Mouse (Mus musculus): ENCODE measurements around the gene Stra6l.

Gene Stra6l

GRCm38 (mm10) chr4:45846263-45846662 lies 2.2 kb upstream of the Stra6l start:
- DNase-seq, result no peak

- peak; percentile 40 for DNase-seq
Measured at GRCm38 (mm10) chr4:45848825-45849156, 327 bp downstream of the Stra6l start.

- no peak for DNase-seq
Measured at GRCm38 (mm10) chr4:45849419-45849818, 955 bp downstream of the Stra6l start.

GRCm38 (mm10) chr4:45851640-45852051 lies 3.2 kb downstream of the Stra6l start:
- peak; percentile 89 for DNase-seq

GRCm38 (mm10) chr4:45853496-45854246 lies 5.2 kb downstream of the Stra6l start:
- no peak for DNase-seq

- peak; percentile 86 for DNase-seq
Measured at GRCm38 (mm10) chr4:45855803-45856424, 7.5 kb downstream of the Stra6l start.

GRCm38 (mm10) chr4:45861160-45861559 lies 12.7 kb downstream of the Stra6l start:
- DNase-seq, result no peak

- no peak for DNase-seq
Measured at GRCm38 (mm10) chr4:45867416-45867815, 19.0 kb downstream of the Stra6l start.

- no peak for DNase-seq
Measured at GRCm38 (mm10) chr4:45869021-45869815, 20.8 kb downstream of the Stra6l start.

GRCm38 (mm10) chr4:45872147-45872546 lies 23.7 kb downstream of the Stra6l start:
- DNase-seq, result no peak

GRCm38 (mm10) chr4:45878929-45879328 lies 30.5 kb downstream of the Stra6l start:
- DNase-seq, result peak; percentile 69

GRCm38 (mm10) chr4:45882521-45882920 lies 34.1 kb downstream of the Stra6l start:
- no peak for DNase-seq

GRCm38 (mm10) chr4:45883250-45883649 lies 34.8 kb downstream of the Stra6l start:
- no peak for DNase-seq

GRCm38 (mm10) chr4:45889487-45889886 lies 41.0 kb downstream of the Stra6l start:
- no peak for DNase-seq

GRCm38 (mm10) chr4:45890066-45890761 lies 41.8 kb downstream of the Stra6l start, which contains the start of gene Ccdc180:
Gene Ccdc180, plus strand, starts transcription at chr4:45890303.
- peak; percentile 66 for DNase-seq

GRCm38 (mm10) chr4:45896425-45897081 lies 48.1 kb downstream of the Stra6l start:
- peak; percentile 57 for DNase-seq

- no peak for DNase-seq
Measured at GRCm38 (mm10) chr4:45898413-45898812, 49.9 kb downstream of the Stra6l start.

GRCm38 (mm10) chr4:45909256-45909655 lies 60.8 kb downstream of the Stra6l start:
- no peak for DNase-seq

GRCm38 (mm10) chr4:45909924-45910323 lies 61.5 kb downstream of the Stra6l start:
- DNase-seq, result no peak

GRCm38 (mm10) chr4:45911256-45911655 lies 62.8 kb downstream of the Stra6l start:
- no peak for DNase-seq

- DNase-seq, result no peak
Measured at GRCm38 (mm10) chr4:45911876-45912275, 63.4 kb downstream of the Stra6l start.

- DNase-seq, result no peak
Measured at GRCm38 (mm10) chr4:45917091-45917490, 68.6 kb downstream of the Stra6l start.
